Mouse (Mus musculus) hindbrain, embryonic 10.5 days (tissue): ENCODE results near the gene Stc2. TPM values are rescaled to one million over a fixed set of nuclear protein-coding genes. Genes with fewer than 3 reads are reported as not detected.

Experiments used
- DNase-seq: peaks from one replicate; pipeline ENCODE4 v3.0.0-alpha.2; 2017; ENCODE audit warnings: low spot score
- H3K27ac ChIP-seq: fragments of 300-500 bp; sonication (generic); 2 replicates; pipeline ENCODE4 v1.5.1; 2016; ENCODE audit warnings: mild to moderate bottlenecking, moderate library complexity
- H3K27me3 ChIP-seq: fragments of 300-500 bp; sonication (generic); 2 replicates; pipeline ENCODE4 v1.6.1; 2016; ENCODE audit warnings: mild to moderate bottlenecking; ENCODE audit not compliant: poor library complexity, insufficient read depth, severe bottlenecking
- H3K36me3 ChIP-seq: fragments of 300-500 bp; sonication (generic); 2 replicates; pipeline ENCODE4 v1.6.1; 2016; ENCODE audit warnings: mild to moderate bottlenecking, moderate library complexity
- H3K4me1 ChIP-seq: fragments of 300-500 bp; sonication (generic); replicated peaks from 2 replicates; pipeline ENCODE4 v1.6.1; 2016; ENCODE audit warnings: mild to moderate bottlenecking
- H3K4me3 ChIP-seq: fragments of 300-500 bp; sonication (generic); 2 replicates; pipeline ENCODE4 v1.5.1; 2016; ENCODE audit warnings: mild to moderate bottlenecking, moderate library complexity
- H3K9me3 ChIP-seq: fragments of 300-500 bp; sonication (generic); 2 replicates; pipeline ENCODE4 v1.6.1; 2016; ENCODE audit warnings: mild to moderate bottlenecking, moderate library complexity
- WGBS: fragments of 180-500 bp; shearing (Covaris S2); methylation state at CpG from one replicate; pipeline ENCODE4 v1.1.7; 2016; 5-methylcytosine and 5-hydroxymethylcytosine counted together
- polyA plus RNA-seq: library from polyadenylated mRNA; unstranded; fragments of >200 nt; fragmentation: Nextera tagmentation; extraction: Ambion mirVana; gene quantifications from 2 replicates; pipeline ENCODE4 v1.2.1, GENCODE M21; 2016

The Stc2 gene
- polyA plus RNA-seq, 1 experiment from 2014 or later = 0.90 TPM

DNA sequence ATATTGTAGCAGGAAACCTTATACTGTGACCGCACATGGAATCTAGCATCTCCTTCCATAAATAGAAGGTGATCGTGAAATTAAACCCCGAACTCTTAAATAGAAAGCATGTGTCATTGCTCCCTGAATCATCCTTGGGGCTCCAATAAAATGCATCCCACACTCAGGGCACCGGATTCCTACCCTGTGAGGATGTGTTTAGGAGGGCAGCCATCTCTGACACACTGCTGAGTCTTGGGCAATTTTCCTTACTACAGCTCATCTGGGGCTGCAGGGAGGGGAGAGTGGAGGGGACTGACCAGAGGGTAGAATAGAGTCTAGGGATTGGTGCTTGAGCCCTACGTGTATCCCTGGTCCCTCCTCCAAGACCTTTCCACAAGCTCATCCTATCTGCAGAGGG is 12.3 kb upstream of the Stc2 start:
- 87% methylated on average over 5 of the region's 5 CpGs for WGBS
- no peak for DNase-seq

DNA sequence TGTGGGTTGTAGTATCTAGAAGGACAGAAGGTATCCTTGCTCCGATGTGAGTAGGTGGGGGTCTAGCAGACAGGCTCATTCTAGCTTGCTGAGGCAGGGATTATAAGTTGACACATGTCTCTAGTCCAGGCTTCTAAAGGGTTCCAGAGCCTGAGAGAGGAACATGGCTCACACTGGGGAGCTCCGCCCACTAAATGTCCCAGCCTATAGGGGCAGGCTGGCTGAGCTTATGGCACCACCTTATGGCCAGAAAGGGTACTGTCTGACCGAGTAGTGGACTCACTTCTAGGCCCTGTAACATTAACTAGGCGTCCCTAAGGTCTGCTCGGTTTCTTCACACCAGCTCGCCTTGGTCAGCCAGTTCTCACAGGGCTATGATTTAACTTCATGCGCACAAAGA is 3.6 kb upstream of the Stc2 start:
- WGBS = 67% methylated on average over 7 of the region's 7 CpGs
- H3K4me1 ChIP-seq = peaks cover 26% of the 10 kb centered on the region
- peaks cover 40% of the 10 kb centered on the region for H3K27me3 ChIP-seq

More for the DNA sequence above, 12.3 kb upstream of the Stc2 start:
- H3K9me3 ChIP-seq = no peaks in the 10 kb centered on the region
- no peak overlapping the region for H3K4me3 ChIP-seq
- no peaks in the 10 kb centered on the region for H3K4me1 ChIP-seq
- no peaks in the 10 kb centered on the region for H3K27me3 ChIP-seq
- no peaks in the 10 kb centered on the region for H3K36me3 ChIP-seq
- H3K27ac ChIP-seq = no peak overlapping the region

DNA sequence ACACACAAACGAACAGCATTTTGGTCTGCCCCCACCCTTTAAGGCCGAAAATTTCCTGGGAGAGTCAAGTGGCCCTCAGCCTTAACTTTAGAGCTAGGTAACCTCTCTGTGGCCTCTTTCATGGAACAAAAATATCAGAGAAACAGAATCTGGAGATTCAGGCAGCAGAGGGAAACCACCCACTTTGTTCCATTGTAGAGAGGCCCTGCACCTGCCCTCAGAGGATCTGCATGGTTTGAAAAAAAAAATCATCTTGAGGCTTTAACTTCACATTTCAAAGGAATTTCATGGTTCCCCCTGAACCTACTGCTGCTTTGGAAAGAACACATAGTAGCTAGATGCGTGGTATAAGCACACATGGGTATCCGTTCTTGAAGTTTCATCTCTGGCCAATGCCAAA is 2.3 kb upstream of the Stc2 start:
- 85% methylated on average over 4 of the region's 4 CpGs for WGBS
- Histone ChIP-seq H3K27ac (no peak overlapping the region), H3K36me3 (no peaks in the 10 kb centered on the region), H3K4me3 (no peak overlapping the region), H3K9me3 (no peaks in the 10 kb centered on the region), H3K4me1 (peaks cover 30% of the 10 kb centered on the region), H3K27me3 (peaks cover 50% of the 10 kb centered on the region)
- no peak for DNase-seq

More for the DNA sequence above, 3.6 kb upstream of the Stc2 start:
- Histone ChIP-seq H3K4me3 (no peak overlapping the region), H3K36me3 (no peaks in the 10 kb centered on the region), H3K27ac (no peak overlapping the region), H3K9me3 (no peaks in the 10 kb centered on the region)
- peak; percentile 41 for DNase-seq

DNA sequence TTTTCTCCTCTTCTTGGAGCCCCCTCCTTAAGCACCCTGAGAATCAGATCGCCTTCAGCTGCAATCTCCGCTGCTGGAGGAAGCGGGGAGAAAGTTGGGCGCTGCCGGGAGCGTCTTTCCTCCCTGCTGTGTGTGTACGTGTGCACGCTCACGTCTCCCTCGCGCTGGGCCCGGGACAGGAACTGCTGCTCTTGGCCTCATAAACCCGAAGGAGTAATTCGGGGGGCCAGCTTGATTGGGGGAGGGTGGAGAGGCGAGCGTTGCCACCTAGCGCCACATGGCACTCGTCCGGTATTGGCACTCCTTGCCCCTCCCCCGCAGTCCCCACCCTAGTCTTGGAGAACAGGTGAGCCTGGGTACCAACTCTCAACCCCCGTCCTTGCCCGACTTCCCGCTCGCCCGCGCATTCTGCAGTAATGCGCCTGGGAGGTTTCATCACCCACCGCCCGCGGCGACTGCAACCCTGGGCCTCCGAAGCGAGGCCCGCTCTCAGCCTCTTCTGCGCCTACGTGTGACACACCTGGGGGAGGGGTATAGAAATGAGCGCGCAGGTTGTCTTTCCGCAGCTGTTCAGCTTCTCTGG is 1.5 kb upstream of the Stc2 start:
- H3K27ac ChIP-seq = peak overlapping the region; percentile 47; the same call in 1 of the 2 replicates
- H3K4me3 ChIP-seq = peak overlapping the region; percentile 60
- H3K36me3 ChIP-seq = no peaks in the 10 kb centered on the region
- no peaks in the 10 kb centered on the region for H3K9me3 ChIP-seq
- H3K27me3 ChIP-seq = peaks cover 55% of the 10 kb centered on the region
- peak; percentile 33 for DNase-seq
- peaks cover 30% of the 10 kb centered on the region for H3K4me1 ChIP-seq
- WGBS = 1% methylated on average over 39 of the region's 39 CpGs

DNA sequence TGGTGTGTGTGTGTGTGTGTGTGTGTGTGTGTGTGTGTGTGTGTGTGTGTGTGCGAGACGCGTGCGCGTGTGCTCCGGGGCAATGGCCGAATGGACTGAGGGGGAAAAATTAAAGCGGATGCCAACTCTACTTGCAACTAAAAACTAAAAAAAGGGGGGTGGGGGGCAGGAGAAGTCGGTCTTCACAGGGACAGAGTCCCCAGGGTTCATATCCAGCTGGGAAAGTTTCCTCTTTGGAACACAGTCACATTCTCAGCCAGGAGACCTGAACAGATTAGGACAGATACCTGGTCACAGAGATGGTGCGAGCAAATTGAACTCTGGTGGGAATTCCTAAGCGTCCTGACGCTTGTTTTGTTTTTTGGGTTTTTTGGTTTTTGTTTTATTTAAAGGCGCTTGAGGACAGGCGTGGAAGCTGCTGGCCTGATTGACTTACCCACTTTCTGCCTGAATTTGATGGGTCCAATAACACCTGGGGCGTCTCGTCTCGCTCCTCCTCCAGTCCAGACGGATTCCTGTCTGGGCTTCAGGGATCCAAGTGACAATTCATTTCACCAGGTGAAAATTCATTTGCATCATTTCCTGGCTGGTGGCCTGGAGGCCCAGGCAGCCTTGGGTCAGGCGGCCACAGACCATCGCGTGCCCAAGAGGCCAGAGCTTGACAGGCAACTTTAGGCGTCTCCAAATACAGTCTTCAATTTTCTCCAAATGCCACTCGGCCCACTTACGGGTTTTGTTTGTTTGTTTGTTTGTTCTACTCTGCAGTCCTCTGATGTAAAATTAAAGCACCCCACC is 759 bp upstream of the Stc2 start:
- peak; percentile 13 for DNase-seq
- H3K27me3 ChIP-seq = peaks cover 55% of the 10 kb centered on the region
- WGBS = 3% methylated on average over 24 of the region's 24 CpGs
- H3K4me3 ChIP-seq = peak overlapping the region; percentile 60
- H3K9me3 ChIP-seq = no peaks in the 10 kb centered on the region
- no peaks in the 10 kb centered on the region for H3K36me3 ChIP-seq
- peaks cover 30% of the 10 kb centered on the region for H3K4me1 ChIP-seq
- no peak overlapping the region; the same call in 1 of the 2 replicates for H3K27ac ChIP-seq

DNA sequence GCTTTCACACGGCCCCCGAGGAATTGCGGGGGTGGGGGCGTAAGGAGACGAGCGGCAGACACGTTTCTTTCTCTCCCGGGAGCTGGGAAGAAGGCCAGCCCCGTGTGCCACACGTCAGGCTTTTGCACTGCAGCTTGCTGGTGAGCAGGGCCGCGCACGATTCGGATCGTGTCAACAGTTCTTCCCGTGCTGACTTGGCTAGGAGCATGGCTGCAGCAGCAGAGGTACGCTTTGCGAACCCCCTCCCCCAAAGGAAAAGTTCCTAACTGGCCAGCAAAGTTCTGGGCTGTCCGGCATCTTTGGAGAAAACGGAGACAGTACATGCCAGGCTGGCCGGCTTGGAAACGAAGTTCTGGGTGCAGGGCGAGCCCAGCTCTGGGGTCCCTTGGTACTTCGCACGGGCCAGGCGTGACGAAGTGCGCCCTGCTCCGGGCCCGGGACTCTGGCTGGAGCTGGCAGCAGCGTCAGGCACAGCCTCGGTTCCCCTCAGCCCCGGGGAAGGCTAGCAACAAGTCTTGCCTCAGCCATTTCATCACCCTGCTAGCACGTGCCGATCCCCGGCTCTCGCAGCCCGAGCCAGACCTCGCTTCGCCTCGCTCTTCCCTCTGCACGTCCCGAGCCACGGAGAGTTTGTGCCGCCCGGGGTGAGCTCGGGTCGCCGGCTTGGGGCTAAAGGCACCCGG is 768 bp downstream of the Stc2 start:
- peaks cover 30% of the 10 kb centered on the region for H3K4me1 ChIP-seq
- H3K4me3 ChIP-seq = peak overlapping the region; percentile 60
- DNase-seq = peak; percentile 71
- H3K27ac ChIP-seq = peak overlapping the region; percentile 68
- H3K27me3 ChIP-seq = peaks cover 55% of the 10 kb centered on the region
- no peaks in the 10 kb centered on the region for H3K36me3 ChIP-seq
- H3K9me3 ChIP-seq = no peaks in the 10 kb centered on the region
- WGBS = under 1% methylated on average over 50 of the region's 50 CpGs

DNA sequence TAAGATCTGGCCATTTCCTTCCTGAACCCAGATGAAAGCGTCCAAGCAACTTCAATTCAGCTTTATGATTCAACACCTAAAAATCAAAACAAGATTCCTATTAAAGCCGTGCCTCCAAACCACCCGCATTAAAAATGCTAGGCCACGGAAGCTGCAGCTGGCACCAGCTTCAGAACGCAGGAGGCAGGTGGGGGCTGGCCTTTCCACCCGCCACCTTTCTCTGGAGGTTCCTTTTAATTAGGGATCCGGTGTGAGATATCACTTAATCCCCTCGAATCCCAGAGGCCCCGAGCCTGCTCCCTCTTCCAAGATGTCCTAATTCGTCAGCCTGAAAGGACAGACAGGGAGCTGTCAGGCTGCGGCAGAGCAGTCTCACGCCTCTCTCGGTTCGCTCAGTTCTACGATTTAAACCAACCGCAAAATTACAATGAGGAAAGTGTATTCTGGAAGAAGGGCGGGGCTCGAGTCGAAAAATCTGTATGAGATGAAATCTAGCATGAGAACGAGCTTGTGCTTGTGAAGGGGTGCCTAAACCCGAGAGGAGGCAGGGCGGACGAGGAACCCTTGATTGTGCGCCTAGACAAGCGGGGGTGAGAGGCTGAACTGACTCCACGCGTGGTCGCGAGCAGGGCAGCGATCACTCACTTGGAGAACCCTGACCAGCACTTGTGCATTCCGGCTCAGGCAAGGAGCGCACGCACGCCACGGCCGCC is 1.5 kb downstream of the Stc2 start:
- peaks cover 30% of the 10 kb centered on the region for H3K4me1 ChIP-seq
- H3K36me3 ChIP-seq = no peaks in the 10 kb centered on the region
- peak overlapping the region; percentile 68 for H3K27ac ChIP-seq
- WGBS = 3% methylated on average over 36 of the region's 36 CpGs
- no peak for DNase-seq
- H3K9me3 ChIP-seq = no peaks in the 10 kb centered on the region
- H3K4me3 ChIP-seq = peak overlapping the region; percentile 60
- H3K27me3 ChIP-seq = peaks cover 53% of the 10 kb centered on the region

DNA sequence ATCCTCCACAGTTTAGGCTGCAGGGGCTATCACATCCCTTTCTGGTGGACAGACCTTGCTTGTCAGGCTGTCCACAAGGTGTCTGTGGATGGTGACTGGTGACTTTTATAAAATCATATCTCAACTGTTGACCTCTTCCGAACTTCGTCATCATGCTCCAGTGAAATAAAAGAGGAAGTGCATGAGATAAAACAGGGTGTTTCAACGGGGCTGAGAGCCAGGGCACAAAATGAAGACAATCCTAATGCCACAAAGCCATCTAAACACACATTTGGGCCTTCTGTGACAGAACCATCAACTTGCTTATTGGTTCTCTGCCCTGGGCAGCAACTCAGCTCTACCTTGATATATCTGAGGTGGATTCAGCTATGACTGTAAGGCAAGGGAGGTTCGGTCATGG is 3.0 kb downstream of the Stc2 start:
- peaks cover 38% of the 10 kb centered on the region for H3K27me3 ChIP-seq
- DNase-seq = no peak
- no peak overlapping the region for H3K27ac ChIP-seq
- WGBS = 90% methylated on average over 4 of the region's 4 CpGs
- peaks cover 30% of the 10 kb centered on the region for H3K4me1 ChIP-seq
- no peaks in the 10 kb centered on the region for H3K9me3 ChIP-seq
- no peaks in the 10 kb centered on the region for H3K36me3 ChIP-seq
- no peak overlapping the region for H3K4me3 ChIP-seq

DNA sequence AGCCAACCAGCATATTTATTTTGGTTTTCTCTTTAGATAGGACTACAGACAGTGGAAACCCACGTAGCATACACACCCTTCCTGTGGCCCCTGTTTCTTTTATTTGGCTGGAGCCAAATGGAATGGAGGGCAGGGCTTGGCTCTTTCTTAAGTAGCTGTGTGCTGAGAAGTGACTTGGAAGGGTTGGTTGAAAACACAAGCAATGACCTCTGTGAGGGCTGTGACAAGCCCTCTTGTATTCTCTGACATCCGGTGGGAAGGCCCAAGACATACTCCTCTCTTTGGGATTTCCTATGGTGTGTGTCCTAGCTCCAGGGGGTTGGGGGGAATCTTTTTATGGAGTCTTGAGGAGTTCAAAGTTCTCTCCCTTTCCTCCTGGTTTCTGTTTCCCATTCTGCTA is 3.5 kb downstream of the Stc2 start:
- WGBS = 85% methylated on average over 2 of the region's 2 CpGs
- H3K36me3 ChIP-seq = no peaks in the 10 kb centered on the region
- no peak for DNase-seq
- H3K4me1 ChIP-seq = peaks cover 27% of the 10 kb centered on the region
- H3K27ac ChIP-seq = no peak overlapping the region
- H3K27me3 ChIP-seq = peaks cover 34% of the 10 kb centered on the region
- H3K4me3 ChIP-seq = no peak overlapping the region
- no peaks in the 10 kb centered on the region for H3K9me3 ChIP-seq

DNA sequence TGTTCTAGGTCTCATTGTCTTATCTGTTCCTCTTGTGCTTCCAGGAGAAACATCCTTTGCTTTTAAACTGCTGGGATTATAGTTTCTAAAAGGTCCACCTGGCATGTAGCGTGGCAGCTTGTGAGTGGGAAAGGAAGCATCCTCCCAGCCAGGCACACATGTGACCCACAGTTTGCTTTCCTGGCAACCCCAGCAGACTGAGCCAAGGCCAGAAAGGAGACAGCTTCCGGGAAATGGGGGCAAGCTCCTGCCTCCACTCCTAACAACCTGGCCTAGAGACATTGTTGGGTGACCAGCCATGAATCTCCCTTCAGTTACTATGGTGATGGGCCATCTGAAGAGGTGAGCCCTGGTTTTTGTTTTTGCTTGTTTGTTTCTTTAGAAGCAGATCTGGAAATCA is 3.9 kb downstream of the Stc2 start:
- H3K9me3 ChIP-seq = no peaks in the 10 kb centered on the region
- no peaks in the 10 kb centered on the region for H3K36me3 ChIP-seq
- 88% methylated on average over 2 of the region's 2 CpGs for WGBS
- H3K27me3 ChIP-seq = peaks cover 29% of the 10 kb centered on the region
- H3K4me1 ChIP-seq = peaks cover 22% of the 10 kb centered on the region
- no peak overlapping the region for H3K27ac ChIP-seq
- no peak for DNase-seq
- H3K4me3 ChIP-seq = no peak overlapping the region

DNA sequence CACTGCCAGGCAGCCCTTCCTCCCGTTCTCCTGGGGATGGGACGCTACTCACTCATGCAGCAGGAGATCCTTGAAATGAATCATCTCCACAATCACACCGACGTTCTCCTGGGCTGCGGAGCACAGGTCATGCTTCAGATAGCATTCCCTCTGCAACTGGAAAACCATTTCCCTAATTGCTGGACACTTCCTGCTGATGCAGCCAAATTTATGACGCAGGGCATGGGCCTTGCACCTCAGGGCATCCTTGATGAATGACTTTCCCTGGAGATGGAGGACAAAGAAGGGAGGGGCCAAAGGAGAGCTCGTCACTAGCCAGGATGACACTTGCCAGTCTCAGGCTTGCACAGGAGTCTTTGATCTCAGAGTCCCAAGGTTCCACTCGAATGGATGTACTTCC is 4.6 kb downstream of the Stc2 start:
- no peak for DNase-seq
- Histone ChIP-seq H3K36me3 (no peaks in the 10 kb centered on the region), H3K4me1 (peaks cover 15% of the 10 kb centered on the region), H3K4me3 (no peak overlapping the region), H3K27me3 (peaks cover 22% of the 10 kb centered on the region), H3K9me3 (no peaks in the 10 kb centered on the region), H3K27ac (no peak overlapping the region)
- WGBS = 84% methylated on average over 8 of the region's 8 CpGs

DNA sequence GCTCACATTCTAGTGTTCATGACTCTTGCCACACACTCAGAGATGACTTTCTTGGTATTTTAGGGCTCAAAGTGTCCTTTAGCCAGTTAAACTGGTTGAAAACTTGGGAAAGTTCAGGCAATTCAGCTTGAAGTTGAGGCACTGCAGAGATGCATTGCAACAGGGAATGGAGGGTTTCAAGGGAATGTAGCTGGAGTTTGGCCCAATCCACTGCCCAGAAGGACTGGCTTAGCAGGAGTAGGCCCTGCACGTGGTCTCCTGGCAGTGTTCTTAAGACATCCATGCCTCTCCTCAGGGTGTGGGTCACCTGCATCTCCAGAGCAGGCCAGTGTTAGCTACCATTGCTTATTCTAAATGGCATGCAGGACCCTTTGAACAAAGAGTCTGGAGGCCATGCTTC is 7.0 kb downstream of the Stc2 start:
- no peaks in the 10 kb centered on the region for H3K4me1 ChIP-seq
- DNase-seq = no peak
- H3K9me3 ChIP-seq = no peaks in the 10 kb centered on the region
- WGBS = 90% methylated on average over 1 of the region's 1 CpGs
- peaks cover 10% of the 10 kb centered on the region for H3K27me3 ChIP-seq
- no peaks in the 10 kb centered on the region for H3K36me3 ChIP-seq
- H3K27ac ChIP-seq = no peak overlapping the region
- H3K4me3 ChIP-seq = no peak overlapping the region
